Mouse (Mus musculus): ENCODE measurements around the gene Nek8.
A peak's percentile ranks its signal among the peaks of the same experiment; 100 is the strongest.
"Not testable (repeated sequence)": the region's sequence is repeated elsewhere in the genome, so short reads cannot be mapped to it uniquely, and the experiment has no call there.

The Nek8 gene

DNA sequence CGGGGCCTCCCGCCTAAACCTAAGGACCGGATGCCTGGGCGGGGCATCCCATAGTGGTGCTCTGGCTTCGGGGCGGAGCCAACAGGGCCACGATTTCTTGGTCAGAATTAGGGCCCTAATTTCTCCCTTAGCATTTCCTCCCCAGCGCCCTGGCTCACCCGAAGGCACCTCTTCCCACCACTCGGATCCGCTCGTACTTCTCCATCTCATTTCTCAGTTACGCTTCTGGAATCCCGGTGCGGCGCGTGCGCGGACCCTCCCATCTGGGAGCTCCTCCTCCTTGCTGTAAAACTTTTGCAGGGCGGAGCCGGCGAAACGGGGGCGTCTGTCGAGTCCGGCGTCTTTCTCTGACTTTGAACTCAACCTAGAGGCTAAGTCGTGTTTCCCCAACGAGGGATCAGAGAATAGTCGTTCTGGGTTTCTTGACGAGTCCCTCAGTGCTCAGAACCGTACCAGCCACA is at the start of gene Nek8, which contains the start of gene Tlcd1:
TSS of gene Nek8 (minus strand) at position 274 of the 461 bp plus-strand sequence.
TSS of gene Tlcd1 (plus strand) at position 310 of the 461 bp plus-strand sequence.
- DNase-seq: peak; percentile 97

DNA sequence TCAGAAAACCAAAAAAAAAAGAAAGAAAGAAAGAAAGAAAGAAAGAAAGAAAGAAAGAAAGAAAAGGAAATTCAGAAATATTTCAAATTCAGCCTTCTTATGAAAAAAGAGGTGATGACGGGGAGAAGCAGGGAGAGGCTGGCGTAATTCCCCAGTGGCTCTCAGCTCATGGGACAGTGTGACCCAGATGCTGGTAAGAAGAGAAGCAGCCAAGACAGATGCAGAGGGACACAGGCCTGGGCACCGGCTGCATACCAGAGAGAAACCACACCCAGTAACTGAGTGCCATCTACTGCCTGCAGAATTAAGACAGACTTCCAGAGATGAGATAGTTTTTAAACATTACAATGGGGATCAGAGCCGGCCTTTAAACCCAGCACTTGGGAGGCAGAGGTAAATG is 47.1 kb upstream of the Nek8 start:
- DNase-seq: no peak

GRCm38 (mm10) chr11:78215709-78216317 is 39.3 kb upstream of the Nek8 start:
- no peak for DNase-seq

DNA sequence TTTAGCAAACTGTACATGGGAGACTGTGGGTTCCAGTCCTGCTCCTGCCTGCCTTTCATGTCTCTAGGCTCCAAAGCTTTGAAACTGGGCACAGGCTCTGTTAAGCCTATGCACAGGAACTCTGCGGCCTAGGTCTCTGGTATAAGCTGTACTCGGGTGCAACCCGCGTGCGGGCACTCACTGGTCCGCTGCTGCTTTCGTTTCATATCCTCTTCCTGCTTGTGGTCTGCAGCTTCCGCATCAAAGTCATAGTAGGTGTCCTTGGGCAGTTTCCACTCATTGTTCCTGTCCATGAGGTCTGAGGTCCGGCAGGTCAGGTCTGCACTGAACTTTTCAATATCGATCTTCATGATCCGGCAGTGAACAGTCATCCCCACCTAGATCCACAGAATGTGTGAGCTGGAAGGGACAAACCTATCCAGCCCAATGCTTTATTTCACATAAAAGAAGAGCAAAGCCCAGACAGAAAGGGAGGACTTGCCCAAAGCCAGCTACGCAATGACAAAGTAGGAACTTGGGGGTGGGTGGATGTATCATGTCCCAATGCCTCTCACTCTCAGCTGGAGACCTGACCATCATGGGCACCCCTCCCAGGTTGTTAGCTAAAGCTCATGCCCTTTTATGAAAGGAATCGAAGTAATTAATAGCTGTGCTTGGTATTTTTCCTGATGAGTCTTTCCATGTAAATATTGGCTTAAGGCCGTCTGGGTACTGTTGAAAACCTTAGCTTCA is 36.8 kb upstream of the Nek8 start:
- no peak for DNase-seq

- no peak for DNase-seq
These were observed 35.0 kb upstream of the Nek8 start for GRCm38 (mm10) chr11:78211513-78211912.

DNA sequence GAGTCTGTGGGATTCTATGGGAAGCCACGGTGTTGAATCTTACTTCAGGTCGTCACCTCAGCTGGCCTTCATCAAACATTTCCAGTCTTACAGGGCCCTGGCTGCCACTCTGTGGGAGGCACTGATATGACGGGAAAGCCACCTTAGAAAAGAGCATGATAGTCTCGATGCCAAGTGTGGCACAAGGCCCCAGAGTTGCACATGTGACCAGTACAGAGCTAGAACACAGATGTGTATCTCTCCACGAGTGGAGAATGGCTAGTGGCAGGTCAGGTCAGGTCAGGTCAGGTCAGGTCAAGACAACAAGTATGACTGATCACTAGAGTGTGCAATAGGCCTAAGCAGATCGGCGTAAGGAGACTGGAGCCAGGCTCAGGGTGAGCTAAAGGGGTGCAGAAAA is 34.1 kb upstream of the Nek8 start:
- DNase-seq: no peak

- no peak for DNase-seq
These were observed 33.4 kb upstream of the Nek8 start for GRCm38 (mm10) chr11:78209886-78210285.

- no peak for DNase-seq
These were observed 30.7 kb upstream of the Nek8 start for GRCm38 (mm10) chr11:78207190-78207589.

DNA sequence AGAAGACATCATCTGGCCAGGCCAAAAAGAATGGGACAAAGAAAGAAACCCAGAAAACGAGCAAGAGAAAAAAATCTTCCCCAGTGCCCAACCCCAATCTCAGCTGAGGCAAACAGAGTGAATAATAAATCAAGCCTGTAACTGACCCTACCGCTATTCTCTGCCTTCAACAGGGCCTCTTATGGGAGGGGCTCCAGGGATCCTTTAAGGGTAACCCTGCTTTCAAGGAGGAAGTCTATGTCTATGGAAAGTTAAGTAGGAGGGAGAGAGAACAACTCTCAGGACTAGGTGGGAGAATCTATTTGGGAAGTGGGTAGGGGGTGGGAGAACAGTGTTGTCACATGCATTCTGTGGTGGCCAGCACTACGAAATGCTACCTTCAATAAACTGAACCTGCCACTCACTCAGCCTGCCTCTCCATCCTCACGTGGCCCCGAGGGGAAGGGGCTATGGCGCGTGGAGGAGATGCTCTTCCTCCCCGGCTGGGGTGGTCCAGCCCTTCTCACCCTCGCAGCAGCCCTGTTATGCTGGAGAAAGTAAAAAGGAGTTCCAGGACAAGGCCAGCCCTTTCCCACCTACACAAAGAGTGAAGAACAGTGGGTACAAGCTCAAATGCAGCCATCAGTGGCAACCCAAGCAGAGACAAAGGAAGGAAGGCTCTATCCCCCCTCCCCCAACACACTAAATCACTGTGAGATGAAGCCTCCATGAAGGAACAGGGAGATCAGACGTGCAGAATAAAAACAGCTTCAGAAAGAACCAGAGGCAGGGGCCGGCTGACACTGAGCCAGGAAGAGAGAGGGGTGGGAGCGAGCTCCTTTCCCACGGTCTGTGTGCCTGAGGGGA is 29.1 kb upstream of the Nek8 start:
- DNase-seq: no peak

GRCm38 (mm10) chr11:78204287-78204686 is 27.8 kb upstream of the Nek8 start:
- DNase-seq: no peak

DNA sequence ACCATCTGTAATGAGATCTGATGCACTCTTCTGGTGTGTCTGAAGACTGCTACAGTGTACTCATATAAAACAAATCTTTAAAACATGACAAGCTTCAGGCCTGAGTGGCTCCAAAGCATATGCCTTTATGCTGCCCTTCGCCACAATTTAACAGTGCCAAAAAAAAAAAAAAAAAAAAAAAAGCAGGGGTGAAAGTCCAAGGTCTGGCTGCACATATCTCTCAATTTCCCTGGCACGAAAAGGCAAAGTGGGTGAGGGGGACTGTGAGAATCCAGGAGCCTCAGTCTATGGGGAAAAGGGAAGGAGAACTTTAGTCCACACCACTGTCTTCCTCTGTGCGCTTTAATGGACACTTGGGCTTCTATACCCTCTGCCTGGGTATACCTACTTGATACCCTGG is 25.9 kb upstream of the Nek8 start:
- no peak for DNase-seq

DNA sequence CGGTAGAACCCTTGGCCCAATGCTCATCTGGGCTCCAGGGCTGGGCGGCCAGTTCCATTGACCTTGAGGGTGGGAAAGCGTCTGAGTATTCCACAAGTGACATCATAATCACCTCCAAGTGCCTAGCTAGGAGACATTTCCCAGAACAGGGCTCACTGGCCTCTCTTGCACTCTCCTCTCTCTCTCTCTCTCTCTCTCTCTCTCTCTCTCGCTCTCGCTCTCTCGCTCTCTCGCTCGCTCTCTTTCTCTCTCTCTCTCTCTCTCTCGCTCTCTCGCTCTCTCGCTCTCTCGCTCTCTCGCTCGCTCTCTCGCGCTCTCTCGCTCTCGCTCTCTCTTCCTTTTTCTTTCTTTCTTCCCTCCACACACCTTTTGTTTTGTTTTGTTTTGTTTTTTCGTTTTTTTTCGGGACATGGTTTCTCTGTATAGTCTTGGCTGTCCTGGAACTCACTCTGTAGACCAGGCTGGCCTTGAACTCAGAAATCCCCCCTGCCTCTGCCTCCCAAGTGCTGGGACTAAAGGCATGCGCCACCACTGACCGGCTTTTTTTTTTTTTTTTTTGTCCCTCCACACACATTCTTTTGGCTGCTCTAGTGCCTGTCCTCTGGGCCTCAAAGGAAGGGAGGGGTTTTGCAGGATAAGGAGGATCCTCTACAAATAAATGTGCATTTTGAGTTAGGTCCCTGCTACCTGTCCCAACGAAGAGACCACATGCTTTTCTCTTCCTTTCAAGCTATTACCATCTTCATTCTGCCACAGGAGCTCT is 18.8 kb upstream of the Nek8 start:
- DNase-seq: no peak

- peak; percentile 75 for DNase-seq
These were observed 18.1 kb upstream of the Nek8 start for GRCm38 (mm10) chr11:78194411-78195100.

GRCm38 (mm10) chr11:78193113-78193512 is 16.6 kb upstream of the Nek8 start, which contains the start of gene Proca1:
Proca1 (plus strand) TSS chr11:78193392.
- DNase-seq: no peak

DNA sequence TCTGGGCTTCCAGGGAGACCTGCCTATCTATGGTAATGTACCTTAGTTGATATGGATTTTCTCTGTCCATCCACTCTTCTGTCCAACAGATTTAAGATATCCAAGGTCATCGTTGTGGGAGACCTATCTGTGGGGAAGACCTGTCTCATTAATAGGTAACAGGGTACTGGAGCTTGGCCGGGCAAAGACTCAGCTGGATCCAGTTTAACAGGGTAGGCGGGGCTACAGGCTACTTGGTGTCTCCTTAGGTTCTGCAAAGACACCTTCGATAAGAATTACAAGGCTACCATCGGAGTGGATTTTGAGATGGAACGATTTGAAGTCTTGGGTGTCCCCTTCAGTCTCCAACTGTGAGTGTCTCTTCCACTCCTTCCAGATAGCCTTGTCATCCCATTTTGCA is 13.6 kb upstream of the Nek8 start:
- DNase-seq: peak; percentile 87

DNA sequence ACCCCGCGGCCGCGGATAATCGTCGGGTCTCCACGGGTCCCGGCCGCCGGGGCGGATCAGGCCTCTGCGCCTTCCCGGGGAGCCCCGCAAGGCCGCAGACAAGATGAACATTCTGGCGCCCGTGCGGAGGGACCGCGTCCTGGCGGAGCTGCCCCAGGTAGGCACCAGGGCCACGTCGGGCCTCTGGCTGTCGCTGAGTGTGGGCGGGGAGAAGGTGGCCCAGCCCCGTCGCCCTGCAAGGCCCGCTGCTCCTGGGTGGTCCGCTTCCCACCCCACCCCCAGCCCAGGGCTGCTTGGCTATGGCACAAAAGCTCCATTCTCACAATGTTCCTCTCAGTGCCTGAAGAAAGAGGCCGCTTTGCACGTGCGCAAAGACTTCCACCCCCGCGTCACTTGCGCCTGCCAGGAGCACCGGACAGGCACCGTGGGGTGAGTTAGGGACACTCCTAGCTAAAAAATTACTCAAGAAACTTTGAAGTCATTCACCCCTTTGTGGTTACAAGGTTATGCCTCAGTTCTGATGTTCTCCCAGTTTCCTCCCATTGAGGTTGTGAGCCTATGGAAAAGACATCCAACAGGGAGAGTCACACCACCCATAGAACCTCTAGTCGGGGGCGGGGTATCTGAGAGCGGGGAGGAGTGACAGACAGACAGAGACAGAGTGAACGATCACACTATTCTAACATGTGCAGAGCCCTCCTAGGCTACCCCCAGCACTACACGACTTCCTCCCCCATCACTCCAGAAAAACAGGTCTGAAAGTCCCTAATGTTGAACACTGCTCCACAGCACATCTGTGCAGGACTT is 13.0 kb upstream of the Nek8 start:
- DNase-seq: peak; percentile 79

- peak; percentile 75 for DNase-seq
These were observed 12.1 kb upstream of the Nek8 start, which contains the start of gene Rab34 for GRCm38 (mm10) chr11:78188331-78189233. Rab34 (plus strand) TSS chr11:78188430.

GRCm38 (mm10) chr11:78184702-78185101 is 8.2 kb upstream of the Nek8 start:
- not testable (repeated sequence) for DNase-seq

GRCm38 (mm10) chr11:78183884-78184514 is 7.5 kb upstream of the Nek8 start:
- peak; percentile 18 for DNase-seq
